Mouse (Mus musculus) T-helper 17 cell (primary cell): ENCODE results near the gene Avpi1.

Source experiments
- in situ Hi-C, 2 experiments: fragments of 300-600 bp; cut with MboI, MseI; formaldehyde crosslinking; loops; 1 replicate in 1 of 2; 2 replicates in 1 of 2; pipeline ENCODE4 v1.15.1; 2025; ENCODE audit warnings: high pct_unique_total_duplicates in 2 of 2

The Avpi1 gene

GRCm38 (mm10) chr19:42128787-42129508, at the start of gene Avpi1:
Gene Avpi1, minus strand, starts transcription at chr19:42129059.
- in situ Hi-C loops: no loop called here

GRCm38 (mm10) chr19:42177461-42177860, 48.6 kb upstream of the Avpi1 start:
- in situ Hi-C loops: loop anchor here in 1 of 2 experiments (10.0 kb wide), 1 partner anchor 597 kb away; the partner anchor contains the start of gene Hps1

GRCm38 (mm10) chr19:42176841-42177240, 48.0 kb upstream of the Avpi1 start:
- in situ Hi-C loops: loop anchor here in 1 of 2 experiments (10.0 kb wide), 1 partner anchor 598 kb away; the partner anchor contains the start of gene Hps1

- in situ Hi-C loops: loop anchor here in 1 of 2 experiments (10.0 kb wide), 1 partner anchor 605 kb away; the partner anchor contains the start of gene Hps1
Observed at GRCm38 (mm10) chr19:42170025-42170969, 41.4 kb upstream of the Avpi1 start.

- in situ Hi-C loops: loop anchor here in 1 of 2 experiments (10.0 kb wide), 2 partner anchors 75 to 135 kb away; partner anchors contain the start of genes Ankrd2 and Pi4k2a
Observed at GRCm38 (mm10) chr19:42169322-42169975, 40.6 kb upstream of the Avpi1 start.

- in situ Hi-C loops: loop anchor here in 1 of 2 experiments (10.0 kb wide), 2 partner anchors 73 to 133 kb away; partner anchors contain the start of genes Ankrd2 and Pi4k2a
Observed at GRCm38 (mm10) chr19:42167489-42167888, 38.6 kb upstream of the Avpi1 start.

- in situ Hi-C loops: loop anchor here in 1 of 2 experiments (10.0 kb wide), 2 partner anchors 72 to 132 kb away; partner anchors contain the start of genes Ankrd2 and Pi4k2a
Observed at GRCm38 (mm10) chr19:42166766-42167165, 37.9 kb upstream of the Avpi1 start.

- in situ Hi-C loops: loop anchor here in 1 of 2 experiments (10.0 kb wide), 2 partner anchors 71 to 131 kb away; partner anchors contain the start of genes Ankrd2 and Pi4k2a
Observed at GRCm38 (mm10) chr19:42166130-42166529, 37.3 kb upstream of the Avpi1 start.

- in situ Hi-C loops: loop anchor here in 1 of 2 experiments (10.0 kb wide), 2 partner anchors 69 to 129 kb away; partner anchors contain the start of genes Ankrd2 and Pi4k2a
Observed at GRCm38 (mm10) chr19:42164188-42164587, 35.3 kb upstream of the Avpi1 start.

GRCm38 (mm10) chr19:42163764-42164163, 34.9 kb upstream of the Avpi1 start, which contains the start of gene Zfyve27:
Gene Zfyve27, plus strand, starts transcription at chr19:42163951.
- in situ Hi-C loops: loop anchor here in 1 of 2 experiments (10.0 kb wide), 2 partner anchors 69 to 129 kb away; partner anchors contain the start of genes Ankrd2 and Pi4k2a

GRCm38 (mm10) chr19:42158246-42159017, 29.6 kb upstream of the Avpi1 start:
- in situ Hi-C loops: no loop called here

GRCm38 (mm10) chr19:42157493-42158237, 28.8 kb upstream of the Avpi1 start:
- in situ Hi-C loops: no loop called here

- in situ Hi-C loops: loop anchor here in 1 of 2 experiments (5.0 kb wide), 1 partner anchor 110 kb away; no protein-coding TSS in a partner anchor
Observed at GRCm38 (mm10) chr19:42151990-42152389, 23.1 kb upstream of the Avpi1 start.

GRCm38 (mm10) chr19:42148569-42148860, 19.7 kb upstream of the Avpi1 start:
- in situ Hi-C loops: loop anchor here in 1 of 2 experiments (5.0 kb wide), 1 partner anchor 46 kb away; no protein-coding TSS in a partner anchor

- in situ Hi-C loops: loop anchor here in 1 of 2 experiments (5.0 kb wide), 1 partner anchor 46 kb away; no protein-coding TSS in a partner anchor
Observed at GRCm38 (mm10) chr19:42147769-42148568, 19.1 kb upstream of the Avpi1 start.

GRCm38 (mm10) chr19:42147170-42147768, 18.4 kb upstream of the Avpi1 start, which contains the start of gene Marveld1:
Gene Marveld1, plus strand, starts transcription at chr19:42147400.
- in situ Hi-C loops: loop anchor here in 1 of 2 experiments (5.0 kb wide), 1 partner anchor 45 kb away; no protein-coding TSS in a partner anchor

GRCm38 (mm10) chr19:42146276-42147010, 17.6 kb upstream of the Avpi1 start:
- in situ Hi-C loops: loop anchor here in 1 of 2 experiments (5.0 kb wide), 1 partner anchor 44 kb away; no protein-coding TSS in a partner anchor
